Mouse (Mus musculus): ENCODE data around the gene Abcc6. TPM values are rescaled to one million over a fixed set of nuclear protein-coding genes. Genes with fewer than 3 reads are reported as not detected.

Gene Abcc6
- total RNA-seq, 2 experiments from 2014 or later = not detected

Other genes with a start within 250 kb of the Abcc6 start
- not detected in 2 replicates for gene Lmtk3, start 246.6 kb downstream of the Abcc6 start, total RNA-seq (2015; ENCODE audit: low replicate concordance)
- gene Lmtk3, start 246.6 kb downstream of the Abcc6 start, total RNA-seq (2017; ENCODE audit: low replicate concordance) = not detected in 2 replicates
- not detected in 2 replicates for gene Sult2b1, start 245.6 kb downstream of the Abcc6 start, total RNA-seq (2015; ENCODE audit: low replicate concordance)
- not detected in 2 replicates for gene Sult2b1, start 245.6 kb downstream of the Abcc6 start, total RNA-seq (2017; ENCODE audit: low replicate concordance)
- 10.6 and 10.7 TPM in 2 replicates for gene Cyth2, start 215.7 kb downstream of the Abcc6 start, total RNA-seq (2015; ENCODE audit: low replicate concordance)
- gene Cyth2, start 215.7 kb downstream of the Abcc6 start, total RNA-seq (2017; ENCODE audit: low replicate concordance) = 11.6 and 14.5 TPM in 2 replicates
- 0.38 TPM in 1 of 2 replicates, not detected in the other for gene Kcnj14, start 205.5 kb downstream of the Abcc6 start, total RNA-seq (2015; ENCODE audit: low replicate concordance)
- gene Kcnj14, start 205.5 kb downstream of the Abcc6 start, total RNA-seq (2017; ENCODE audit: low replicate concordance) = 0.09 TPM in 1 of 2 replicates, not detected in the other
- 1.5 and 2.3 TPM in 2 replicates for gene Grwd1, start 199.4 kb downstream of the Abcc6 start, total RNA-seq (2015; ENCODE audit: low replicate concordance)
- gene Grwd1, start 199.4 kb downstream of the Abcc6 start, total RNA-seq (2017; ENCODE audit: low replicate concordance) = 0.43 and 3.1 TPM in 2 replicates
- gene Kdelr1, start 157.5 kb downstream of the Abcc6 start, total RNA-seq (2015; ENCODE audit: low replicate concordance) = 31.3 and 67.2 TPM in 2 replicates
- 18.0 and 20.1 TPM in 2 replicates for gene Kdelr1, start 157.5 kb downstream of the Abcc6 start, total RNA-seq (2017; ENCODE audit: low replicate concordance)
- not detected in 2 replicates for gene Grin2d, start 151.9 kb downstream of the Abcc6 start, total RNA-seq (2015; ENCODE audit: low replicate concordance)
- 0.28 TPM in 1 of 2 replicates, not detected in the other for gene Grin2d, start 151.9 kb downstream of the Abcc6 start, total RNA-seq (2017; ENCODE audit: low replicate concordance)
- gene Syngr4, start 133.6 kb downstream of the Abcc6 start, total RNA-seq (2015; ENCODE audit: low replicate concordance) = 4.0 TPM in 1 of 2 replicates, not detected in the other
- gene Syngr4, start 133.6 kb downstream of the Abcc6 start, total RNA-seq (2017; ENCODE audit: low replicate concordance) = not detected in 2 replicates
- 1.3 TPM in 1 of 2 replicates, not detected in the other for gene Tmem143, start 133.4 kb downstream of the Abcc6 start, total RNA-seq (2015; ENCODE audit: low replicate concordance)
- 0.26 and 3.8 TPM in 2 replicates for gene Tmem143, start 133.4 kb downstream of the Abcc6 start, total RNA-seq (2017; ENCODE audit: low replicate concordance)
- 56.4 and 143 TPM in 2 replicates for gene Emp3, start 108.9 kb downstream of the Abcc6 start, total RNA-seq (2015; ENCODE audit: low replicate concordance)
- 48.2 and 77.1 TPM in 2 replicates for gene Emp3, start 108.9 kb downstream of the Abcc6 start, total RNA-seq (2017; ENCODE audit: low replicate concordance)
- gene Ccdc114, start 106.2 kb downstream of the Abcc6 start, total RNA-seq (2015; ENCODE audit: low replicate concordance) = 2.5 TPM in 1 of 2 replicates, not detected in the other
- 0.51 and 2.0 TPM in 2 replicates for gene Ccdc114, start 106.2 kb downstream of the Abcc6 start, total RNA-seq (2017; ENCODE audit: low replicate concordance)
- gene Nomo1, start 3.4 kb upstream of the Abcc6 start, total RNA-seq (2015; ENCODE audit: low replicate concordance) = 5.4 and 9.2 TPM in 2 replicates
- 6.1 and 8.5 TPM in 2 replicates for gene Nomo1, start 3.4 kb upstream of the Abcc6 start, total RNA-seq (2017; ENCODE audit: low replicate concordance)
- gene Kcnj11, start 70.5 kb upstream of the Abcc6 start, total RNA-seq (2015; ENCODE audit: low replicate concordance) = not detected in 2 replicates
- not detected in 2 replicates for gene Kcnj11, start 70.5 kb upstream of the Abcc6 start, total RNA-seq (2017; ENCODE audit: low replicate concordance)
- gene Abcc8, start 149.7 kb upstream of the Abcc6 start, total RNA-seq (2015; ENCODE audit: low replicate concordance) = not detected in 2 replicates
- not detected in 2 replicates for gene Abcc8, start 149.7 kb upstream of the Abcc6 start, total RNA-seq (2017; ENCODE audit: low replicate concordance)
- not detected in 2 replicates for gene Ush1c, start 208.2 kb upstream of the Abcc6 start, total RNA-seq (2015; ENCODE audit: low replicate concordance)
- not detected in 2 replicates for gene Ush1c, start 208.2 kb upstream of the Abcc6 start, total RNA-seq (2017; ENCODE audit: low replicate concordance)
- not detected in 2 replicates for gene Otog, start 210.7 kb upstream of the Abcc6 start, total RNA-seq (2015; ENCODE audit: low replicate concordance)
- not detected in 2 replicates for gene Otog, start 210.7 kb upstream of the Abcc6 start, total RNA-seq (2017; ENCODE audit: low replicate concordance)